Mouse (Mus musculus): Measurements from ENCODE around the gene Igsf3. TPM values are rescaled to one million over a fixed set of nuclear protein-coding genes. Genes with fewer than 3 reads are reported as not detected.

Gene Igsf3
- total and polyA plus RNA-seq, 2 experiments from 2014 or later = 74.0 to 77.0 TPM

- Histone ChIP-seq H3K27ac (ENCODE audit: low read depth, low read length) (no peak overlapping the region), H3K9ac (no peak overlapping the region), H3K27me3 (ENCODE audit: insufficient read depth, low read length) (no peaks in the 10 kb centered on the region), H3K9me3 (ENCODE audit: low read length) (peaks cover 3% of the 10 kb centered on the region; the same call in 1 of the 2 replicates), H3K4me2 (ENCODE audit: low read depth) (no peak overlapping the region), H3K4me1 (ENCODE audit: insufficient read depth) (no peaks in the 10 kb centered on the region), H3K36me3 (ENCODE audit: insufficient read depth) (peaks cover 7% of the 10 kb centered on the region), H3K4me3 (ENCODE audit: low read depth, low read length) (no peak overlapping the region)
- ATAC-seq (no peak), DNase-seq (no peak)
- no peak for TF ChIP-seq CTCF (IDR thresholded peaks at IDR 0.05; ENCODE audit: low read depth)
- WGBS = 97% methylated on average over 3 of the region's 3 CpGs
Measured at GRCm38 (mm10) chr3:101463491-101463890, 86.6 kb downstream of the Igsf3 start.

DNA sequence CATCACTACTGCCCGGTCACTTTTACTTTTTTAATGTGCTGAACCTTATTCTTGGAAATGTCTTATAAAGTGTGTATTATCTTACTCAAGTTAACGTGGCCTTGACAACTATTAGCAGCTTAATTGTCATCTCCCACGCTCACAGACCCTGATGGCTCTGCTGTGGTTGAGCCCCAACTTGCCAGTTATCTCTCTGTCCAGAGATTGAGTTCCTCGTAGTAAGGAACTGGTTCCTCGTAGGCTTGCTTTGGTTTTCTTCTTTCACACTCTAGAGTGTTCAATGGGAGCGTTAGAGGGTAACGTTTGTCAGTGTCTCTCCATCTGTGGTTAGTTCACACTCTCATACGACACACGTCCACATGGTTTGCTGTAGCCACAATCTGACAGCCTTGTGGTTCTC is 92.8 kb downstream of the Igsf3 start:
- Histone ChIP-seq H3K4me2 (ENCODE audit: low read depth) (no peak overlapping the region), H3K36me3 (ENCODE audit: insufficient read depth) (no peaks in the 10 kb centered on the region), H3K9ac (no peak overlapping the region), H3K9me3 (ENCODE audit: low read length) (no peaks in the 10 kb centered on the region), H3K4me3 (ENCODE audit: low read depth, low read length) (no peak overlapping the region), H3K4me1 (ENCODE audit: insufficient read depth) (no peaks in the 10 kb centered on the region), H3K27me3 (ENCODE audit: insufficient read depth, low read length) (no peaks in the 10 kb centered on the region), H3K27ac (ENCODE audit: low read depth, low read length) (no peak overlapping the region)
- TF ChIP-seq CTCF (IDR thresholded peaks at IDR 0.05; ENCODE audit: low read depth) = no peak
- WGBS = 78% methylated on average over 9 of the region's 9 CpGs
- DNase-seq (no peak), ATAC-seq (no peak; the same call in 1 of the 2 replicates)

DNA sequence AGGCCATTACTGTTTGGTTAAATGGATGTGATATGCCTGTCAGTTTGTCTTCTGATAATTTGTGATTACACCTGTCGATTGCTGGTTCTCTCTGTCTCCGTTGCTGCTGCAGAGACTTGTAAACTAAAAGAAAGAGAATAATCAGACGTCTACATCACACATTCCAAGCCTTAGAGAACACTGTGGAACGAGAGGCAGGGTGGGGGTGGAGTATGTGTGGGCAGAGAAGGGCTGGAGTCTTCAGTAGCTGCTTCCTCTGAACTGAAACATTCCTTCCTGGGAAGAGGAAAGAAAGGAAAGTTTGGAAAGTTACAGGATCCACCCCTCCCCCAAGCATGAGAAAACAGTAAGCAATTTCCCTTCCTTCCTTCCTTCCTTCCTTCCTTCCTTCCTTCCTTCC is 95.0 kb downstream of the Igsf3 start:
- Histone ChIP-seq H3K36me3 (ENCODE audit: insufficient read depth) (no peaks in the 10 kb centered on the region), H3K4me2 (ENCODE audit: low read depth) (no peak overlapping the region), H3K9me3 (ENCODE audit: low read length) (no peaks in the 10 kb centered on the region), H3K9ac (no peak overlapping the region), H3K4me1 (ENCODE audit: insufficient read depth) (no peaks in the 10 kb centered on the region), H3K27me3 (ENCODE audit: insufficient read depth, low read length) (no peaks in the 10 kb centered on the region), H3K27ac (ENCODE audit: low read depth, low read length) (no peak overlapping the region), H3K4me3 (ENCODE audit: low read depth, low read length) (no peak overlapping the region)
- no peak for TF ChIP-seq CTCF (IDR thresholded peaks at IDR 0.05; ENCODE audit: low read depth)
- DNase-seq (no peak), ATAC-seq (no peak)
- WGBS = 39% methylated on average over 4 of the region's 4 CpGs

- Histone ChIP-seq H3K36me3 (ENCODE audit: insufficient read depth) (no peaks in the 10 kb centered on the region), H3K9ac (no peak overlapping the region), H3K9me3 (ENCODE audit: low read length) (no peaks in the 10 kb centered on the region), H3K27ac (ENCODE audit: low read depth, low read length) (no peak overlapping the region), H3K4me1 (ENCODE audit: insufficient read depth) (no peaks in the 10 kb centered on the region), H3K4me2 (ENCODE audit: low read depth) (no peak overlapping the region), H3K4me3 (ENCODE audit: low read depth, low read length) (no peak overlapping the region), H3K27me3 (ENCODE audit: insufficient read depth, low read length) (no peaks in the 10 kb centered on the region)
- no peak for TF ChIP-seq CTCF (IDR thresholded peaks at IDR 0.05; ENCODE audit: low read depth)
- DNase-seq (no peak), ATAC-seq (no peak)
- 94% methylated on average over 6 of the region's 6 CpGs for WGBS
Measured at GRCm38 (mm10) chr3:101481951-101482350, 105.1 kb downstream of the Igsf3 start.

- Histone ChIP-seq H3K27me3 (ENCODE audit: insufficient read depth, low read length) (no peaks in the 10 kb centered on the region), H3K9me3 (ENCODE audit: low read length) (no peaks in the 10 kb centered on the region), H3K36me3 (ENCODE audit: insufficient read depth) (no peaks in the 10 kb centered on the region), H3K9ac (no peak overlapping the region), H3K4me1 (ENCODE audit: insufficient read depth) (no peaks in the 10 kb centered on the region), H3K27ac (ENCODE audit: low read depth, low read length) (no peak overlapping the region), H3K4me2 (ENCODE audit: low read depth) (no peak overlapping the region), H3K4me3 (ENCODE audit: low read depth, low read length) (no peak overlapping the region)
- DNase-seq = peak; percentile 57
- 54% methylated on average over 3 of the region's 3 CpGs for WGBS
- peak; percentile 85 for ATAC-seq
- no peak for TF ChIP-seq CTCF (IDR thresholded peaks at IDR 0.05; ENCODE audit: low read depth)
Measured at GRCm38 (mm10) chr3:101483256-101483983, 106.5 kb downstream of the Igsf3 start.

DNA sequence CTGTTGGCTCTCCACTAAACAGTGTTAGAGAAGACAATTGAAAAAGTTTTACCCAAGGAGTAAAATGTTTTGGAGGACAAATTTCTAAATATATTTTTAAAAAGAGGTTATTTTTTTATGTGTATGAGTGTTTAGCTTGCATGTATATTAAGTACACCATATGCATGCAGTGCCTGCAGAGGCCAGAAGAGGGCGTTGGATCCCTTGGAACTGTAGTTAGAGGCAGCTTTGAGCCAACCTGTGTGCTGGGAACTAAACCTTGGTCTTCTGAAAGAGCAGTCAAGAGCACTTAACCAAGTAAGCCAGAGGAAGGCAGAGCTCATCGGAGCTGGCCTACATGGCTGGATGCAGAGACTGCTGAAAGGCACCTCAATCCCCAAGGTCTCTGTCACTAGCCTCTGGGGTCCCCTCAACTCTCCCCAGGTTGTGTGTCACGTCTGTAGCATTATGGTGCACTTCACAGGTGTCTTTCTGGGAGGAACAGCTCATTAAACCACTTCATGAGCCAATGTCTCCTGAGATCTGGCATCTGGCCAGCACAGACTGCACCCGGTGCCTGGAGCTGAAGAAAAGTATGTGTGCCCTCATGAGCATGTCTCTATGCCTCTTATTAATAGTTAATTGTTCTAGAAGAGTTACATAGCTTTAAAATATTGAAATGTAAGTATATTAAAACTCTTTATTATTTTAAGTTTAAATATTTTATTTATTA is 109.3 kb downstream of the Igsf3 start:
- no peak overlapping the region for H3K27ac ChIP-seq (ENCODE audit: low read depth, low read length)
- no peak overlapping the region for H3K9ac ChIP-seq
- no peaks in the 10 kb centered on the region for H3K4me1 ChIP-seq (ENCODE audit: insufficient read depth)
- no peaks in the 10 kb centered on the region for H3K27me3 ChIP-seq (ENCODE audit: insufficient read depth, low read length)
- no peak overlapping the region for H3K4me3 ChIP-seq (ENCODE audit: low read depth, low read length)
- H3K4me2 ChIP-seq (ENCODE audit: low read depth) = no peak overlapping the region
- ATAC-seq (no peak), DNase-seq (no peak)
- no peak for TF ChIP-seq CTCF (IDR thresholded peaks at IDR 0.05; ENCODE audit: low read depth)
- no peaks in the 10 kb centered on the region for H3K36me3 ChIP-seq (ENCODE audit: insufficient read depth)
- no peaks in the 10 kb centered on the region for H3K9me3 ChIP-seq (ENCODE audit: low read length)
- 38% methylated on average over 4 of the region's 4 CpGs for WGBS

DNA sequence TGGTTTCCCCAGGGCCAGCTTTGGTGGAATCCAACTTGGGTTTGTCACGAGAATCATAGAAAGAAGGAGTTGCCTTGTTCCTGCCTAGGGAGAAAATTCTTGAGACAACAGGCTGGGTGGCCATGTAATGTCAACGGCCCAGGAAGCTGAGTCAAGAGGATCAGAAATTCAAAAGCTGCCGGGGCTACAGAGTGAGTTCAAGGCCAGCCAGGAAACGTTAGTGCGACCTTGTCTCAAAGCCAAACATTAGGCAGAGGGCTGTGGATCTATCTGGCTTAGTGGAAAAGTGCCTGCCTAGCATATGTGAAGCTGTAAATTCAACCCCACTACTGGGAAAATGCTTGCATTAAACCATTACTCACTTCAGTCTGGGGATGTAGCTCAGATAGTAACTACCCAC is 110.6 kb downstream of the Igsf3 start:
- no peaks in the 10 kb centered on the region for H3K36me3 ChIP-seq (ENCODE audit: insufficient read depth)

More for the DNA sequence above, 110.6 kb downstream of the Igsf3 start:
- Histone ChIP-seq H3K4me3 (ENCODE audit: low read depth, low read length) (no peak overlapping the region), H3K9me3 (ENCODE audit: low read length) (no peaks in the 10 kb centered on the region), H3K27me3 (ENCODE audit: insufficient read depth, low read length) (no peaks in the 10 kb centered on the region), H3K9ac (no peak overlapping the region), H3K4me2 (ENCODE audit: low read depth) (no peak overlapping the region), H3K4me1 (ENCODE audit: insufficient read depth) (no peaks in the 10 kb centered on the region), H3K27ac (ENCODE audit: low read depth, low read length) (no peak overlapping the region)
- whole genome bisulfite sequencing = 83% methylated on average over 5 of the region's 5 CpGs
- TF ChIP-seq CTCF (IDR thresholded peaks at IDR 0.05; ENCODE audit: low read depth) = no peak
- DNase-seq (no peak), ATAC-seq (no peak)

Data from forebrain, postnatal 0 days (tissue).